Mouse (Mus musculus): ENCODE measurements around the gene Cpa1.

Cpa1 gene

GRCm38 (mm10) chr6:30673764-30674561, 34.9 kb downstream of the Cpa1 start:
- DNase-seq (ENCODE audit: low spot score in 2 of 2): no peak

- DNase-seq (ENCODE audit: low spot score in 2 of 2): no peak
Observed at GRCm38 (mm10) chr6:30674714-30675280, 35.8 kb downstream of the Cpa1 start.

- DNase-seq (ENCODE audit: low spot score in 2 of 2): no peak
Observed at GRCm38 (mm10) chr6:30675281-30675771, 36.3 kb downstream of the Cpa1 start.

- no peak for DNase-seq (ENCODE audit: low spot score in 2 of 2)
Observed at GRCm38 (mm10) chr6:30676506-30676905, 37.5 kb downstream of the Cpa1 start.

- no peak for DNase-seq (ENCODE audit: low spot score in 2 of 2)
Observed at GRCm38 (mm10) chr6:30677591-30677990, 38.6 kb downstream of the Cpa1 start.

GRCm38 (mm10) chr6:30678482-30678881, 39.5 kb downstream of the Cpa1 start:
- DNase-seq (ENCODE audit: low spot score in 2 of 2): no peak

GRCm38 (mm10) chr6:30679567-30679966, 40.5 kb downstream of the Cpa1 start:
- no peak for DNase-seq (ENCODE audit: low spot score in 2 of 2)

- no peak for DNase-seq (ENCODE audit: low spot score in 2 of 2)
Observed at GRCm38 (mm10) chr6:30680442-30680841, 41.4 kb downstream of the Cpa1 start.

GRCm38 (mm10) chr6:30681935-30682900, 43.2 kb downstream of the Cpa1 start:
- peak in 1 of 2 experiments; percentile 48 for DNase-seq (ENCODE audit: low spot score in 2 of 2)

- no peak for DNase-seq (ENCODE audit: low spot score in 2 of 2)
Observed at GRCm38 (mm10) chr6:30684570-30684969, 45.6 kb downstream of the Cpa1 start.

GRCm38 (mm10) chr6:30687198-30687597, 48.2 kb downstream of the Cpa1 start:
- no peak for DNase-seq (ENCODE audit: low spot score in 2 of 2)

- DNase-seq (ENCODE audit: low spot score in 2 of 2): no peak
Observed at GRCm38 (mm10) chr6:30692826-30693225, 53.8 kb downstream of the Cpa1 start.

GRCm38 (mm10) chr6:30693350-30693991, 54.5 kb downstream of the Cpa1 start, which contains the start of gene Cep41:
TSS of gene Cep41 (minus strand) at chr6:30693749.
- DNase-seq (ENCODE audit: low spot score in 2 of 2): peak; percentile 95 to 96

GRCm38 (mm10) chr6:30694209-30694608, 55.2 kb downstream of the Cpa1 start:
- DNase-seq (ENCODE audit: low spot score in 2 of 2): no peak
